Mouse (Mus musculus) G1E (cell line): ENCODE measurements at regions not wholly inside any gene's neighbourhood (a gene's known extent, or its start where the extent isn't known, plus 50 kb on each side); places are given as distances from the start of the nearest gene placed in this dataset.

ENCODE experiments used
- ATAC-seq: 2 replicates; pipeline ENCODE4 v1.8.0; 2016; ENCODE audit warnings: mild to moderate bottlenecking; ENCODE audit not compliant: insufficient number of reproducible peaks, poor library complexity, low FRiP score, severe bottlenecking; ENCODE audit errors: extremely low read depth
- DNase-seq: peaks from one replicate; pipeline ENCODE4 v3.0.0; 2012; ENCODE audit warnings: low spot score
- H3K27me3 ChIP-seq: 2 replicates; pipeline ENCODE4 v1.6.1; 2012; ENCODE audit warnings: mild to moderate bottlenecking, low read length, inconsistent platforms; ENCODE audit not compliant: insufficient read depth
- H3K36me3 ChIP-seq: replicated peaks from 2 replicates; pipeline ENCODE3; 2012; ENCODE audit warnings: mild to moderate bottlenecking, inconsistent platforms
- H3K4me1 ChIP-seq: 2 replicates; pipeline ENCODE4 v1.6.1; 2012; ENCODE audit warnings: low read depth, low read length, inconsistent platforms, mixed read lengths; ENCODE audit not compliant: insufficient read depth
- H3K4me3 ChIP-seq: 2 replicates; pipeline ENCODE4 v1.5.1; 2012; ENCODE audit warnings: low read depth, mild to moderate bottlenecking, inconsistent platforms, low read length, moderate library complexity, mixed read lengths
- H3K9me3 ChIP-seq: replicated peaks from 2 replicates; pipeline ENCODE4 v1.6.1; 2012; ENCODE audit warnings: inconsistent platforms
- CTCF ChIP-seq: IDR thresholded peaks from 2 replicates; pipeline ENCODE4 v1.5.1; 2012; ENCODE audit warnings: low read depth, low read length, inconsistent platforms, mixed read lengths
- GATA1 ChIP-seq: IDR thresholded peaks from 2 replicates; pipeline ENCODE4 v1.6.1; 2012; ENCODE audit warnings: borderline replicate concordance, low read length, inconsistent platforms, mixed read lengths
- GATA2 ChIP-seq: IDR thresholded peaks from 2 replicates; pipeline ENCODE4 v1.6.1; 2012; ENCODE audit warnings: low read depth, low read length, inconsistent platforms, borderline replicate concordance
- POLR2AphosphoS5 ChIP-seq: IDR thresholded peaks from 2 replicates; pipeline ENCODE4 v1.6.1; 2012; ENCODE audit warnings: low read depth, low read length, inconsistent platforms; ENCODE audit not compliant: insufficient replicate concordance
- TAL1 ChIP-seq: conservative IDR thresholded peaks from 2 replicates; pipeline ENCODE4 v1.6.1; 2012; ENCODE audit warnings: low read depth, low read length, inconsistent platforms, mixed read lengths

- DNase-seq (no peak), ATAC-seq (no peak)
- no peaks in the 10 kb centered on the region for H3K36me3 ChIP-seq
- no peaks in the 10 kb centered on the region for H3K9me3 ChIP-seq
- no peaks in the 10 kb centered on the region for H3K27me3 ChIP-seq
- H3K4me3 ChIP-seq: no peak overlapping the region
- TF ChIP-seq CTCF (no peak), TAL1 (no peak), GATA1 (no peak), GATA2 (no peak), POLR2AphosphoS5 (no peak)
- H3K4me1 ChIP-seq: no peaks in the 10 kb centered on the region
Measured at GRCm38 (mm10) chr5:44943023-44943921, 143.8 kb upstream of the Ldb2 start.

GRCm38 (mm10) chr5:44942575-44942974 is 143.1 kb upstream of the Ldb2 start:
- ATAC-seq: no peak
- TF ChIP-seq GATA2: no peak
- no peak for TF ChIP-seq TAL1
- no peaks in the 10 kb centered on the region for H3K27me3 ChIP-seq
- H3K9me3 ChIP-seq: no peaks in the 10 kb centered on the region
- H3K36me3 ChIP-seq: no peaks in the 10 kb centered on the region
- no peak for DNase-seq
- H3K4me3 ChIP-seq: no peak overlapping the region
- H3K4me1 ChIP-seq: no peaks in the 10 kb centered on the region

GRCm38 (mm10) chr5:44925476-44925875 is 126.0 kb upstream of the Ldb2 start:
- no peak for TF ChIP-seq CTCF
- no peak for TF ChIP-seq POLR2AphosphoS5
- TF ChIP-seq GATA2: no peak
- TF ChIP-seq TAL1: no peak
- no peak for TF ChIP-seq GATA1

DNA sequence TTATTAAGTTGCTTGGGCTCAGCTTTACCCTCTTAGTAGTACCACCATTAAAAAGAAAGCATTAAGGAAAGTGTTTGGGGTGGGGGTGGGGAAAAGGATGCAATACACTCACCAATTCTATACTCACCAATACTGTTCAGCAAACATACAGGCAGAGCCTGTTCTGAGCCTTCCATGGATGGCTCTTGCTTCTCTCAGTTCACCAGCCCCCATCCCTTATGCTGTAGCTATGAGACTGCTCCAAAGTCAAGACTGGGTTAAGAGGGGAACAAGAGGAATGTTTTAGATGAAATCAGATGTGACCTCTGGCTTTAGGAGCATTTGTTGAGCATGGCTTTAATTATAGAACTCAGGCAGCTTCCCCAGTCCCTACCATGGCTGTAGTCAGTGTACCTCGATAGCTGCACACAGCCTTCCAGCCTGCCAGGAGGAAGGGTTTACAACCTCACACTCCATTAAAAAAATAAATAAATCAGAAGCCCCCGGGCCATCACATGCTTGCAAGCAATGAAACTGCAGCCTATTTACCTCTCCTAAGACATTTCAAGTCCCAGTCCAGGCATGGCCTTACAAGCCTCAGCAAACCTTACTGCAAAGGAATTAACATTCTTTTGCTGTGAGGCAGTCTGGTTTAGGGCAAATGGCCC is 122.8 kb upstream of the Ldb2 start:
- DNase-seq: no peak
- ATAC-seq: no peak
- no peak overlapping the region for H3K4me3 ChIP-seq
- TF ChIP-seq GATA1 (no peak), TAL1 (no peak), GATA2 (no peak)
- no peaks in the 10 kb centered on the region for H3K27me3 ChIP-seq
- H3K4me1 ChIP-seq: no peaks in the 10 kb centered on the region
- H3K9me3 ChIP-seq: no peaks in the 10 kb centered on the region
- H3K36me3 ChIP-seq: no peaks in the 10 kb centered on the region

More at GRCm38 (mm10) chr5:44925476-44925875, 126.0 kb upstream of the Ldb2 start:
- H3K9me3 ChIP-seq: no peaks in the 10 kb centered on the region
- H3K36me3 ChIP-seq: no peaks in the 10 kb centered on the region
- H3K4me1 ChIP-seq: no peaks in the 10 kb centered on the region
- DNase-seq: no peak
- H3K27me3 ChIP-seq: no peaks in the 10 kb centered on the region
- H3K4me3 ChIP-seq: no peak overlapping the region
- no peak for ATAC-seq

GRCm38 (mm10) chr5:44917816-44918213 is 118.3 kb upstream of the Ldb2 start:
- H3K4me1 ChIP-seq: no peaks in the 10 kb centered on the region
- ATAC-seq (no peak), DNase-seq (no peak)
- no peaks in the 10 kb centered on the region for H3K9me3 ChIP-seq
- H3K36me3 ChIP-seq: no peaks in the 10 kb centered on the region
- no peak overlapping the region for H3K4me3 ChIP-seq
- 0 out of 2 replicates have a peak, but pooled peaks cover 1% of the 10 kb centered on the region for H3K27me3 ChIP-seq
- TF ChIP-seq TAL1 (no peak), POLR2AphosphoS5 (no peak), CTCF (no peak), GATA2 (no peak), GATA1 (no peak)

- Histone ChIP-seq H3K4me1 (no peaks in the 10 kb centered on the region), H3K36me3 (no peaks in the 10 kb centered on the region), H3K9me3 (no peaks in the 10 kb centered on the region), H3K27me3 (0 out of 2 replicates have a peak, but pooled peaks cover 2% of the 10 kb centered on the region), H3K4me3 (no peak overlapping the region)
- DNase-seq (no peak), ATAC-seq (no peak)
- TF ChIP-seq CTCF (no peak), POLR2AphosphoS5 (no peak), GATA1 (no peak), GATA2 (no peak), TAL1 (no peak)
Measured at GRCm38 (mm10) chr5:44917173-44917815, 117.8 kb upstream of the Ldb2 start.
